Mouse (Mus musculus): ENCODE measurements around the gene Narf. TPM values are rescaled to one million over a fixed set of nuclear protein-coding genes. Genes with fewer than 3 reads are reported as not detected.

The Narf gene
- total RNA-seq (2021), result 100 to 1,000 TPM; 102 to 103 TPM
- long read RNA-seq, experiment 1, full-length matches to known transcripts, result 203 of 240 reads
- long read RNA-seq, experiment 1, partial matches to known transcripts, result 13 of 240 reads
- long read RNA-seq, experiment 1, other reads (novel, unspliced or antisense), result 24 of 240 reads
- long read RNA-seq, experiment 2, full-length matches to known transcripts, result 199 of 228 reads
- long read RNA-seq, experiment 2, partial matches to known transcripts, result 9 of 228 reads
- long read RNA-seq, experiment 2, other reads (novel, unspliced or antisense), result 20 of 228 reads

GRCm38 (mm10) chr11:121236564-121237344 lies at the start of gene Narf:
TSS of gene Narf (plus strand) at chr11:121237253.
- intact Hi-C loops (cut with DNase I), result loop anchor here (2.0 to 5.0 kb wide), 2 partner anchors 32 to 51 kb away; partner anchors contain the start of genes Hexdc and Ogfod3
- DNase-seq, result peak; percentile 96

GRCm38 (mm10) chr11:121189681-121190080 lies 47.4 kb upstream of the Narf start:
- intact Hi-C loops (cut with DNase I), result loop anchor here (5.0 kb wide), 1 partner anchor 122 kb away; no protein-coding TSS in a partner anchor
- DNase-seq, result peak; percentile 36 to 51

GRCm38 (mm10) chr11:121192742-121193141 lies 44.3 kb upstream of the Narf start:
- intact Hi-C loops (cut with DNase I), result no loop called here
- DNase-seq, result no peak

GRCm38 (mm10) chr11:121193415-121193814 lies 43.6 kb upstream of the Narf start:
- intact Hi-C loops (cut with DNase I), result no loop called here
- DNase-seq, result no peak

GRCm38 (mm10) chr11:121198622-121199021 lies 38.4 kb upstream of the Narf start:
- DNase-seq, result no peak
- intact Hi-C loops (cut with DNase I), result no loop called here

- intact Hi-C loops (cut with DNase I), result loop anchor here (5.0 kb wide), 1 partner anchor 138 kb away; the partner anchor contains the start of gene Sectm1b
Observed at GRCm38 (mm10) chr11:121199851-121200250, 37.2 kb upstream of the Narf start.

GRCm38 (mm10) chr11:121200781-121201180 lies 36.3 kb upstream of the Narf start:
- intact Hi-C loops (cut with DNase I), result loop anchor here (5.0 kb wide), 1 partner anchor 138 kb away; the partner anchor contains the start of gene Sectm1b
- no peak for DNase-seq

More at GRCm38 (mm10) chr11:121199851-121200250, 37.2 kb upstream of the Narf start:
- DNase-seq, result no peak

GRCm38 (mm10) chr11:121201436-121202198 lies 35.4 kb upstream of the Narf start:
- peak; percentile 20 to 43 for DNase-seq
- intact Hi-C loops (cut with DNase I), result loop anchor here (2.0 to 5.0 kb wide), 2 partner anchors 139 to 183 kb away; partner anchors contain the start of gene Sectm1b

- intact Hi-C loops (cut with DNase I), result loop anchor here (2.0 to 5.0 kb wide), 4 partner anchors 33 to 185 kb away; partner anchors contain the start of genes Foxk2, Narf and Sectm1b
Observed at GRCm38 (mm10) chr11:121203859-121204160, 33.2 kb upstream of the Narf start.

GRCm38 (mm10) chr11:121204161-121205006 lies 32.7 kb upstream of the Narf start, which contains the start of the genes Hexdc and Ogfod3:
TSS of gene Hexdc (plus strand) at chr11:121204433.
TSS of gene Ogfod3 (minus strand) at chr11:121204711.
- intact Hi-C loops (cut with DNase I), result loop anchor here (2.0 to 5.0 kb wide), 3 partner anchors 32 to 142 kb away; partner anchors contain the start of genes Foxk2, Narf and Sectm1b

More at GRCm38 (mm10) chr11:121203859-121204160, 33.2 kb upstream of the Narf start:
- no peak for DNase-seq

GRCm38 (mm10) chr11:121216831-121217230 lies 20.2 kb upstream of the Narf start:
- intact Hi-C loops (cut with DNase I), result no loop called here
- no peak for DNase-seq

More at GRCm38 (mm10) chr11:121204161-121205006, 32.7 kb upstream of the Narf start, which contains the start of the genes Hexdc and Ogfod3:
- peak; percentile 93 to 97 for DNase-seq

- intact Hi-C loops (cut with DNase I), result no loop called here
- no peak for DNase-seq
Observed at GRCm38 (mm10) chr11:121219776-121220175, 17.3 kb upstream of the Narf start.

- intact Hi-C loops (cut with DNase I), result no loop called here
- no peak for DNase-seq
Observed at GRCm38 (mm10) chr11:121220771-121221170, 16.3 kb upstream of the Narf start.

GRCm38 (mm10) chr11:121221321-121222010 lies 15.6 kb upstream of the Narf start:
- peak in 1 of 2 experiments; percentile 34 for DNase-seq
- intact Hi-C loops (cut with DNase I), result no loop called here

- no peak for DNase-seq
- intact Hi-C loops (cut with DNase I), result no loop called here
Observed at GRCm38 (mm10) chr11:121228129-121229017, 8.7 kb upstream of the Narf start.

GRCm38 (mm10) chr11:121229018-121229439 lies 8.0 kb upstream of the Narf start, which contains the start of gene Cybc1:
TSS of gene Cybc1 (minus strand) at chr11:121229322.
- intact Hi-C loops (cut with DNase I), result no loop called here
- peak; percentile 70 to 71 for DNase-seq

GRCm38 (mm10) chr11:121231191-121231590 lies 5.9 kb upstream of the Narf start:
- no peak for DNase-seq
- intact Hi-C loops (cut with DNase I), result no loop called here
